Mouse (Mus musculus): ENCODE measurements around the gene Nbr1. TPM values are rescaled to one million over a fixed set of nuclear protein-coding genes. Genes with fewer than 3 reads are reported as not detected.
A peak's percentile ranks its signal among the peaks of the same experiment; 100 is the strongest.
"Not testable (repeated sequence)": the region's sequence is repeated elsewhere in the genome, so short reads cannot be mapped to it uniquely, and the experiment has no call there.

Nbr1 gene
- polyA plus RNA-seq, 1 experiment = 66.6 TPM

DNA sequence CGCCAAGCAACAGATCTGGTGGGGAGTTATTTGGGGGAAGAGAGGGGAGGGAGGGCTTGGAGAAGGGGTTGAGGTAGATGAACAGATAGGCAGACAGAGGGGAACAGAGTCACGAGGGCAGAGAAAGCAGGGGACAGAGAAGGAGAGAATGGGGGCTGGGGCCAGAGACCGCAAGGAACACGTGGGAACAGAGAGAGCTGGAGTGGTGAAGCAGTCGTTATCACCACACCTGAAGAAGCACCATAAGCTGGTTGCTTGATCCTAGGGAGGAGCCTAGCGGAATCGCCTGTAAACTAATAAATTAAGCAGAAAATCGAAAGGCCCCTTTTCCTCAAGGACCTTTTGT lies 74.7 kb downstream of the Nbr1 start:
- Histone ChIP-seq H3K36me3 (ENCODE audit: control insufficient read depth, insufficient read depth, low read length) (peaks cover 2% of the 10 kb centered on the region; the same call in 1 of the 2 replicates), H3K4me3 (ENCODE audit: extremely low read depth, insufficient read depth, insufficient read length) (peak overlapping the region; percentile 74; the same call in 1 of the 2 replicates), H3K27ac (ENCODE audit: insufficient read depth, low read length) (peak overlapping the region; percentile 97), H3K27me3 (ENCODE audit: control insufficient read depth, insufficient read depth, low read length) (no peaks in the 10 kb centered on the region), H3K4me1 (ENCODE audit: control insufficient read depth, insufficient read depth, insufficient read length) (peaks cover 2% of the 10 kb centered on the region)
- DNase-seq (ENCODE audit: low read depth in 1 of 2, low spot score in 2 of 2) = no peak
- WGBS = 3% methylated on average over 8 of the region's 8 CpGs
- TF ChIP-seq POLR2A (IDR thresholded peaks at IDR 0.05; ENCODE audit: low read depth, low read length) (no peak), CTCF (IDR thresholded peaks at IDR 0.05; ENCODE audit: extremely low read depth, insufficient read depth, insufficient read length, insufficient replicate concordance) (no peak)

DNA sequence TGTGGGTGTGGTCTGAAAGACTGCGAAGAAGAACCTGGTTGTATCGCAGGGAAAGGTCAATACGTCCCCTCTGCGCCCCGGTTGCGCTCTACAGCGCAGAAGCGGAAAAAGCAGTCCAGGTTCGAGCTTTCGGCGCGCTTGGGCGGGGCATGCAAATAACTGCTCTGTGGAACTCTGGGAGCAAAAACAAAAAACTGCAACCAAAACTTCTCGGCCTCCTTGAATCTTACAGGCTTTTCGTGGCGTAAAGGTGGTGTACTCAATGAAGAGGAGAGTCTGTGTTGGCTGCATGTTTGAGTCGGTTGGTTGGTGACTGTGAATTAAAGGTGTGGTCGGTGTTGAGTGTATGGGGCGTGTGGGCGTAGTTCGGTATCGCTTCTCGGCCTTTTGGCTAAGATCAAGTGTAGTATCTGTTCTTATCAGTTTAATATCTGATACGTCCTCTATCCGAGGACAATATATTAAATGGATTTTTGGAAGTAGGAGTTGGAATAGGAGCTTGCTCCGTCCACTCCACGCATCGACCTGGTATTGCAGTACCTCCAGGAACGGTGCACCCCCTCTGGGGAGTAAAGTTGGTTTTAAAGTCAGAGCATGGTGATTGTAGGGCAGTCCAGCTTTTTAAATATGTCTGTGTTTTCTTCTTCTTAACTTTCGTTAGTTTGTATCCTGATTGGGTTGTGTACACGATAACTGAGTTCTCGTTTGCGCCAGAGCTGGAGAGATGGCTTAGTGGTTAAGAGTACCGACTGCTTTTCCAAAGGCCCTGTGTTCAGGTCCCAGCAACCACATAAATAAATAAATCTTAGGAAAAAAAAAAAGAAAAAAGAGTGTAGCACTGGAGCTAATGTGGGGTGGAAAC lies 75.3 kb downstream of the Nbr1 start, which contains the start of gene Rdm1:
Gene Rdm1, plus strand, starts transcription at position 201 of the 862 bp plus-strand sequence.
- Histone ChIP-seq H3K27ac (ENCODE audit: insufficient read depth, low read length) (peak within 1 kb of the TSS; percentile 97), H3K27me3 (ENCODE audit: control insufficient read depth, insufficient read depth, low read length) (no peaks in the 10 kb centered on the region), H3K36me3 (ENCODE audit: control insufficient read depth, insufficient read depth, low read length) (peaks cover 2% of the 10 kb centered on the region; the same call in 1 of the 2 replicates), H3K4me3 (ENCODE audit: extremely low read depth, insufficient read depth, insufficient read length) (peak within 1 kb of the TSS; percentile 91), H3K4me1 (ENCODE audit: control insufficient read depth, insufficient read depth, insufficient read length) (peaks cover 2% of the 10 kb centered on the region)
- peak; percentile 79 to 84 for DNase-seq (ENCODE audit: low read depth in 1 of 2, low spot score in 2 of 2)
- TF ChIP-seq POLR2A (IDR thresholded peaks at IDR 0.05; ENCODE audit: low read depth, low read length) (peak; percentile 72), CTCF (IDR thresholded peaks at IDR 0.05; ENCODE audit: extremely low read depth, insufficient read depth, insufficient read length, insufficient replicate concordance) (no peak)
- WGBS = under 1% methylated on average over 34 of the region's 34 CpGs

DNA sequence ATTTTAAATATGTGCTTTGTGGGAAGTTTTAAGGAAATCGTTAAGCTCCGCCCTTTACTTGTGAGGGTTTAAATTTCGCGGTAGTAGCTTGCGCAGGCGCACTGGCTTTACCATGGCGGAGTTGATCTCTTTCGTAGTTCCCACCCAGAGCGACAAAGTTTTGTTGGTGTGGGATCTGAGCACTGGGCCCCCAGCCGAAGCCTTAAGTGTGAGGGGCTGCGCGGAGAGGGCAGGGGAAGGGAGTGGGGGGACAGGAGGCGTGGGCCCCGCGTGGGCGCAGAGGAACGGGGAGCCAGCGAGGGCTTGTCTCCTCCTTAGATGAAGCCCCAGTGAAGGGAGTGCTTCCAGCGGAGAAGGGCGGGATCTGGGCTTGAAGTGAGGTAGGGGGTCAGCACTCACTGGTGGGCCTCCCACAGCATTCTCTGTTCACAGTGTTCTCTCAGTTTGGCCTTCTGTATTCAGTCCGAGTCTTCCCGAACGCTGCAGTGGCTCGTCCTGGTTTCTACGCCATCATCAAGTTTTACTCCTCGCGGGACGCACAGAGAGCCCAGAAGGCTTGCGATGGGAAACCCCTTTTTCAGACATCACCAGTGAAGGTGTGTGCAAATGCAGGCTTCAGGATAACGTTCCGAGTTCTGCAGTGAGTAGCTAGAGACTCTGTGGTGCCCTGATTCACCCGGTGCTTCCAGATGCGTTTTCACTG lies 76.1 kb downstream of the Nbr1 start:
- TF ChIP-seq CTCF (IDR thresholded peaks at IDR 0.05; ENCODE audit: extremely low read depth, insufficient read depth, insufficient read length, insufficient replicate concordance) (no peak), POLR2A (IDR thresholded peaks at IDR 0.05; ENCODE audit: low read depth, low read length) (peak; percentile 13; the same call in 1 of the 2 replicates)
- Histone ChIP-seq H3K4me1 (ENCODE audit: control insufficient read depth, insufficient read depth, insufficient read length) (peaks cover 2% of the 10 kb centered on the region), H3K36me3 (ENCODE audit: control insufficient read depth, insufficient read depth, low read length) (peaks cover 2% of the 10 kb centered on the region; the same call in 1 of the 2 replicates), H3K27me3 (ENCODE audit: control insufficient read depth, insufficient read depth, low read length) (no peaks in the 10 kb centered on the region), H3K4me3 (ENCODE audit: extremely low read depth, insufficient read depth, insufficient read length) (peak overlapping the region; percentile 91), H3K27ac (ENCODE audit: insufficient read depth, low read length) (peak overlapping the region; percentile 93)
- under 1% methylated on average over 32 of the region's 33 CpGs for WGBS
- DNase-seq (ENCODE audit: low read depth in 1 of 2, low spot score in 2 of 2) = peak; percentile 83 to 87

DNA sequence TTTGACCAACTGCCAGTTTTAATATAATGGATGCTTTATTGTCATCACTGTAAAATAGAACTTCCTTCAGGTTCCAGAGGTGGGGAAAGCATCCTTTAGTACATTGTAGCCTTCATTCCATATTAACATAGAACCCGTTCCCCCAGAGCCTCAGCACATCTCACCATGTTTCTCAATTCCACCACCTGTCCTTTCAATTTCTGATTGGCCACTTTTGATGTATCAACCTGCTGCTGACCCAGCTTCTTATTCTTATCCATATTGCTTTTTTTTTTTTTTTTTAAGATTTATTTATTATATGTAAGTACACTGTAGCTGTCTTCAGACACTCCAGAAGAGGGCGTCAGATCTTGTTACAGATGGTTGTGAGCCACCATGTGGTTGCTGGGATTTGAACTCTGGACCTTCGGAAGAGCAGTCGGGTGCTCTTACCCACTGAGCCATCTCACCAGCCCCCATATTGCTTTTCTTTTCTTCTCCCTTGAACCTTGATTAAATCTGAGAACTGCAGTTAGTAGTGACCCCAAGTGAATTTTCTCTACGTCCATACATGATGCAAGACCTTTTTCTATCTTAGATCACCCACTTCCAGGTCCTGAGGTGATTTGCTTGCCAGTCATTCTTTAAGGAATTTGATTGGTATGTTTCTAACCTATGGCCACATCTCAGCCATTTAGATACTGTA lies 76.9 kb downstream of the Nbr1 start:
- not testable (repeated sequence) for H3K36me3 ChIP-seq (ENCODE audit: control insufficient read depth, insufficient read depth, low read length); H3K27me3 ChIP-seq (ENCODE audit: control insufficient read depth, insufficient read depth, low read length); H3K4me1 ChIP-seq (ENCODE audit: control insufficient read depth, insufficient read depth, insufficient read length); H3K4me3 ChIP-seq (ENCODE audit: extremely low read depth, insufficient read depth, insufficient read length); H3K27ac ChIP-seq (ENCODE audit: insufficient read depth, low read length); DNase-seq (ENCODE audit: low read depth in 1 of 2, low spot score in 2 of 2)
- 82% methylated on average over 4 of the region's 5 CpGs for WGBS

Other genes with a start within 250 kb of the Nbr1 start
- 64.0 and 98.6 TPM in 2 replicates for gene Becn1, start 249.9 kb upstream of the Nbr1 start, polyA plus RNA-seq (2012; rRNA removed)
- 58.1 and 73.8 TPM in 2 replicates for gene Psme3, start 235.9 kb upstream of the Nbr1 start, polyA plus RNA-seq (2012; rRNA removed)
- 9.1 and 10.6 TPM in 2 replicates for gene Aoc2, start 227.1 kb upstream of the Nbr1 start, polyA plus RNA-seq (2012; rRNA removed)
- 2.2 and 2.3 TPM in 2 replicates for gene Aoc3, start 221.5 kb upstream of the Nbr1 start, polyA plus RNA-seq (2012; rRNA removed)
- 0.07 TPM in 1 of 2 replicates, not detected in the other for gene G6pc, start 184.6 kb upstream of the Nbr1 start, polyA plus RNA-seq (2012; rRNA removed)
- gene Aarsd1, start 134.5 kb upstream of the Nbr1 start, polyA plus RNA-seq (2012; rRNA removed) = 17.3 and 18.3 TPM in 2 replicates
- gene Gm27029, start 127.4 kb upstream of the Nbr1 start, polyA plus RNA-seq (2012; rRNA removed) = 0.11 and 0.29 TPM in 2 replicates
- 14.2 and 18.3 TPM in 2 replicates for gene Rundc1, start 127.1 kb upstream of the Nbr1 start, polyA plus RNA-seq (2012; rRNA removed)
- gene Ptges3l, start 126.8 kb upstream of the Nbr1 start, polyA plus RNA-seq (2012; rRNA removed) = 1.1 TPM in 2 replicates
- 430 and 509 TPM in 2 replicates for gene Rpl27, start 109.9 kb upstream of the Nbr1 start, polyA plus RNA-seq (2012; rRNA removed)
- gene Ifi35, start 103.7 kb upstream of the Nbr1 start, polyA plus RNA-seq (2012; rRNA removed) = 44.3 and 53.1 TPM in 2 replicates
- 2.4 and 3.2 TPM in 2 replicates for gene Rnd2, start 87.2 kb upstream of the Nbr1 start, polyA plus RNA-seq (2012; rRNA removed)
- gene Vat1, start 85.9 kb upstream of the Nbr1 start, polyA plus RNA-seq (2012; rRNA removed) = 56.9 and 59.6 TPM in 2 replicates
- gene Brca1, start 194 bp upstream of the Nbr1 start, polyA plus RNA-seq (2012; rRNA removed) = 1.2 and 1.5 TPM in 2 replicates
- gene Tmem106a, start 30.1 kb downstream of the Nbr1 start, polyA plus RNA-seq (2012; rRNA removed) = 28.1 and 33.1 TPM in 2 replicates
- gene Gm11634, start 47.1 kb downstream of the Nbr1 start, polyA plus RNA-seq (2012; rRNA removed) = not detected in 2 replicates
- 17.6 and 18.8 TPM in 2 replicates for gene Rdm1, start 75.0 kb downstream of the Nbr1 start, polyA plus RNA-seq (2012; rRNA removed)
- 9.1 and 11.5 TPM in 2 replicates for gene Arl4d, start 113.4 kb downstream of the Nbr1 start, polyA plus RNA-seq (2012; rRNA removed)
- 11.2 and 12.4 TPM in 2 replicates for gene Dhx8, start 180.8 kb downstream of the Nbr1 start, polyA plus RNA-seq (2012; rRNA removed)
- 0.16 and 0.34 TPM in 2 replicates for gene Etv4, start 233.2 kb downstream of the Nbr1 start, polyA plus RNA-seq (2012; rRNA removed)

All from spleen, adult 2 months (tissue).